Mouse (Mus musculus): ENCODE results near the gene Olfr1419. TPM values are rescaled to one million over a fixed set of nuclear protein-coding genes. Genes with fewer than 3 reads are reported as not detected.

Gene Olfr1419
- total RNA-seq, 2 experiments from 2014 or later = not detected

DNA sequence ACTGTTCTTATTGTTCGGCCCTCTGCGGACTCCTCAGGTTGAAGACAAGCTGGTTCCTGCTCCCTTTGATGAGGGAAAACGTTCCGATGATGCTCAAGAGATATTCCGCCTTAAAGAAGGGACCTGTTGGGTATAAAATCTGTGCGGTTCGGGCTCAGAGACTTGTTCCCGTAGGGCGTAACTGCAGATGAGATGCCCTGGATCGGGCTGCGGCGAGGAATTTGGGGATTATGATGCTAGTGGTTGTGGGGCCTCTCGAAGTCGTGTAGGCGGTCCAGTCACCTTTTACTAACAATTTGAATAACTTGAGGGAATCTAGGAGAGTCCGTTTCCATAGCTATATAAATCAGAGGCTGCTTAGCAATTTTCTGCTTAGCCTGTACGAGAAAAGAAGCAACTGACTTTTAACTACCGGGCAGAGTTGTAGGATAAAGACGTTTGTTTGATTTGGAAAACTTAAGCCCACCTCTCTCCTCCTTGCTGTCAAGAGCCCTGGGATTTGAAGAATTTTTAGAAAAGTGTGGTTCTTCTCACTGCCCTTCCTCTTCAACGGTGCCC, 55.7 kb downstream of the Olfr1419 start, which contains the start of gene Stx3:
Gene Stx3, minus strand, starts transcription at position 261 of the 558 bp plus-strand sequence.
- DNase-seq (ENCODE audit: low spot score in 2 of 2) = peak in 1 of 2 experiments; percentile 31

More for the DNA sequence above, 55.7 kb downstream of the Olfr1419 start, which contains the start of gene Stx3:
- intact Hi-C loops (cut with DNase I) = loop anchor here (2.0 kb wide), 2 partner anchors 42 to 94 kb away; partner anchors contain the start of gene Patl1

Small RNA genes lying within 50 kb of the gene (microRNA-seq; reads per million reads assigned to microRNA genes)
- gene Mir6994 = 4.0 to 6.4 reads per million in 2 experiments

Other genes with a start within 250 kb of the Olfr1419 start
- not detected for gene Ms4a3, start 234.3 kb downstream of the Olfr1419 start, total RNA-seq (2021)
- not detected for gene Oosp2, start 214.5 kb downstream of the Olfr1419 start, total RNA-seq (2021)
- gene Oosp1, start 184.0 kb downstream of the Olfr1419 start, total RNA-seq (2021) = not detected
- gene Oosp3, start 178.1 kb downstream of the Olfr1419 start, total RNA-seq (2021) = not detected
- gene Gif, start 127.6 kb downstream of the Olfr1419 start, total RNA-seq (2021) = not detected
- 10 to 100 TPM; 38.4 to 39.8 TPM for gene Mrpl16, start 104.7 kb downstream of the Olfr1419 start, total RNA-seq (2021)
- gene Stx3, start 55.7 kb downstream of the Olfr1419 start, total RNA-seq (2021) = 10 to 100 TPM; 20.9 to 21.6 TPM
- not detected for gene Olfr1417, start 35.9 kb downstream of the Olfr1419 start, total RNA-seq (2021)
- not detected for gene Olfr1418, start 14.0 kb downstream of the Olfr1419 start, total RNA-seq (2021)
- not detected for gene Olfr1420, start 11.5 kb upstream of the Olfr1419 start, total RNA-seq (2021)
- gene Patl1, start 37.3 kb upstream of the Olfr1419 start, total RNA-seq (2021) = 10 to 100 TPM; 18.7 to 21.0 TPM
- 10 to 100 TPM; 55.3 to 58.9 TPM for gene Osbp, start 90.8 kb upstream of the Olfr1419 start, total RNA-seq (2021)
- gene Olfr1423, start 166.2 kb upstream of the Olfr1419 start, total RNA-seq (2021) = not detected
- not detected for gene Olfr1424, start 187.6 kb upstream of the Olfr1419 start, total RNA-seq (2021)
- gene Olfr1425, start 202.6 kb upstream of the Olfr1419 start, total RNA-seq (2021) = not detected
- not detected for gene Olfr1426, start 216.9 kb upstream of the Olfr1419 start, total RNA-seq (2021)
- not detected for gene Olfr1427, start 228.2 kb upstream of the Olfr1419 start, total RNA-seq (2021)
- not detected for gene Olfr1428, start 240.8 kb upstream of the Olfr1419 start, total RNA-seq (2021)
- gene Olfr76, start 248.1 kb upstream of the Olfr1419 start, total RNA-seq (2021) = not detected